Mouse (Mus musculus): Measurements from ENCODE around the gene Cltb. TPM values are rescaled to one million over a fixed set of nuclear protein-coding genes. Genes with fewer than 3 reads are reported as not detected.

Cltb gene
- total and polyA plus RNA-seq, 2 experiments from 2014 or later = 256 to 328 TPM

DNA sequence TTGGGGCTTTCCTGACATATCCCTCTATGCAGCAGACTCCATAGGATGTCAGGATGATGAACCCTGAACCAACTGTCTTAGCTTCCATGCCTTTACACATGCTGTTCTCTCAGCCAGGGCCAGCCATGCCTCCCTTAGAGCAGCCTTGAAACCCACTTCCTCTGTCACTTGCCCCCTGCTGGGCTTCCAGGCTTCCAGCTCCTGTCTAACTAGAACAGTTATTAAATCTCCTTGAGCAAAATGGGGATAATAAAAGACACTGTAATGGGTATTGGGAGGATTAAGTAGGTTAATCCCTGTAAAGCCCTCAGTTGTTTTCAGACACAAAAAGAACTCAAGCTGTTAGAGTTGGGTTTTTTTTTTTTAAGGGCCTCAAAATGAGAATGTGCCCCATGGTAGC is 7.6 kb downstream of the Cltb start:
- no peak overlapping the region for H3K9ac ChIP-seq (replicated peaks; ENCODE audit: low read length, poor library complexity, severe bottlenecking)
- no peak for DNase-seq (ENCODE audit: low spot score)

GRCm38 (mm10) chr13:54602639-54603111 is 8.5 kb downstream of the Cltb start:
- Histone ChIP-seq H3K4me2 (ENCODE audit: low read depth, low read length, poor library complexity, severe bottlenecking) (no peak overlapping the region), H3K9ac (replicated peaks; ENCODE audit: low read length, poor library complexity, severe bottlenecking) (no peak overlapping the region; the same call in 1 of the 2 replicates), H3K4me1 (ENCODE audit: insufficient read depth, low read length) (no peaks in the 10 kb centered on the region), H3K4me3 (ENCODE audit: low read depth, low read length) (no peak overlapping the region), H3K27ac (ENCODE audit: low read depth, low read length) (no peak overlapping the region), H3K27me3 (ENCODE audit: insufficient read depth, low read length) (no peaks in the 10 kb centered on the region), H3K36me3 (ENCODE audit: insufficient read depth, low read length) (peaks cover 45% of the 10 kb centered on the region), H3K9me3 (ENCODE audit: low read length) (no peaks in the 10 kb centered on the region)
- WGBS = 62% methylated on average over 3 of the region's 3 CpGs
- no peak for DNase-seq (ENCODE audit: low spot score)
- no peak for TF ChIP-seq CTCF (IDR thresholded peaks at IDR 0.05)
- ATAC-seq (ENCODE audit: low FRiP score) = no peak

More for the DNA sequence above, 7.6 kb downstream of the Cltb start:
- TF ChIP-seq CTCF (IDR thresholded peaks at IDR 0.05) = peak; percentile 36
- no peak overlapping the region for H3K4me2 ChIP-seq (ENCODE audit: low read depth, low read length, poor library complexity, severe bottlenecking)
- H3K4me3 ChIP-seq (ENCODE audit: low read depth, low read length) = no peak overlapping the region
- H3K27me3 ChIP-seq (ENCODE audit: insufficient read depth, low read length) = no peaks in the 10 kb centered on the region
- H3K36me3 ChIP-seq (ENCODE audit: insufficient read depth, low read length) = peaks cover 37% of the 10 kb centered on the region
- H3K27ac ChIP-seq (ENCODE audit: low read depth, low read length) = no peak overlapping the region
- peaks cover 5% of the 10 kb centered on the region; the same call in 1 of the 2 replicates for H3K4me1 ChIP-seq (ENCODE audit: insufficient read depth, low read length)
- no peak for ATAC-seq (ENCODE audit: low FRiP score)
- no peaks in the 10 kb centered on the region for H3K9me3 ChIP-seq (ENCODE audit: low read length)

DNA sequence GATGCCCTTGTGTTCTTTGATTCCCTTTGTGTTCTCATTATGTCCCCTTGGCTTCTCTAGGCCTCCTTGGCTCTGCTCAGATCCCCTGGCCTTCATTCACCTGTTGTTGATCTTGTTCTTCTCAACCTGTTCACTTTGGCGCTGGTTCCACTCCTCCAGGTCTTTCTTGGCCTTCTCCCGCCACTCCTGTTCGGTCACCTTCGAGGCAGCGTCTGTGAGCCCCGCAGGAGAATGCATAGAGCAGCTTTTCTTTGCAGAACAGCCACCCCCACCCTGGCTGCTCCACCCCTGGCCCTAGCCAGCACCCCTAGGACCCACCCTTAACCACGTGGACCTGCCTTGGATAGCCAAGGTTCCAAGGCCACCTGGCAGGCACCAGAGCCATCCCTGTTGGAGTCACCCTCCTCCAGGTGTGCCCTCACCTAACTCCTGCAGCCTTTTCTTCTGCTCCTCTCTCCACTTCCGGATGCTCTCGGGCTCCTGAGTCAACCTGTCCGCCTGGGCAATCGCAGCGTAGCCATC is 12.5 kb downstream of the Cltb start:
- H3K9ac ChIP-seq (replicated peaks; ENCODE audit: low read length, poor library complexity, severe bottlenecking) = no peak overlapping the region
- no peak for TF ChIP-seq CTCF (IDR thresholded peaks at IDR 0.05)
- no peak for ATAC-seq (ENCODE audit: low FRiP score)
- no peaks in the 10 kb centered on the region for H3K9me3 ChIP-seq (ENCODE audit: low read length)
- no peaks in the 10 kb centered on the region for H3K4me1 ChIP-seq (ENCODE audit: insufficient read depth, low read length)
- no peak overlapping the region for H3K4me2 ChIP-seq (ENCODE audit: low read depth, low read length, poor library complexity, severe bottlenecking)
- DNase-seq (ENCODE audit: low spot score) = no peak
- peaks cover 54% of the 10 kb centered on the region for H3K36me3 ChIP-seq (ENCODE audit: insufficient read depth, low read length)
- H3K27me3 ChIP-seq (ENCODE audit: insufficient read depth, low read length) = no peaks in the 10 kb centered on the region
- no peak overlapping the region for H3K4me3 ChIP-seq (ENCODE audit: low read depth, low read length)
- H3K27ac ChIP-seq (ENCODE audit: low read depth, low read length) = no peak overlapping the region
- WGBS = 93% methylated on average over 12 of the region's 12 CpGs

DNA sequence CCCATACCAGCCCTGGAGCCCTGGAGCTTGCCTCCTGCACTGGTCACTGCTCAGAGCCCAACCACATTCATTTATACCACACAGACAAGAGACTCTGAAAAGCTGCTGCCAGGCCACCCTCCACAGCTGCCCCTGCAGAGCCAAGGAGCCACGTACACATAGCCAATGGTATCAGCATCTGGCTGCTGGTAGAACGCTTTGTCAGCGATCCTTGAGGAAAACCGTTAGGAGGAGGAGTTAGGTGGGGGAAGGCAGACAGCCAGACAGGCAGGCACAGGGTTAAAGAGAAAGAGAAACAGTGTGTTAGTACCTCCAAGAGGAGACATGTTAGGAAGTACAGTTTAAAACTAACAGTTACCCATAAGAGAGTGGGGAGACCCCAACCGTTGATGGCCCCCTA is 14.3 kb downstream of the Cltb start:
- H3K4me2 ChIP-seq (ENCODE audit: low read depth, low read length, poor library complexity, severe bottlenecking) = no peak overlapping the region
- 77% methylated on average over 5 of the region's 5 CpGs for WGBS
- no peak overlapping the region for H3K4me3 ChIP-seq (ENCODE audit: low read depth, low read length)
- no peak for TF ChIP-seq CTCF (IDR thresholded peaks at IDR 0.05)
- peaks cover 54% of the 10 kb centered on the region for H3K36me3 ChIP-seq (ENCODE audit: insufficient read depth, low read length)
- H3K9me3 ChIP-seq (ENCODE audit: low read length) = no peaks in the 10 kb centered on the region
- H3K27me3 ChIP-seq (ENCODE audit: insufficient read depth, low read length) = no peaks in the 10 kb centered on the region
- DNase-seq (ENCODE audit: low spot score) (no peak), ATAC-seq (ENCODE audit: low FRiP score) (no peak)
- no peaks in the 10 kb centered on the region; the same call in 1 of the 2 replicates for H3K4me1 ChIP-seq (ENCODE audit: insufficient read depth, low read length)
- H3K27ac ChIP-seq (ENCODE audit: low read depth, low read length) = no peak overlapping the region
- no peak overlapping the region for H3K9ac ChIP-seq (replicated peaks; ENCODE audit: low read length, poor library complexity, severe bottlenecking)

GRCm38 (mm10) chr13:54596107-54596690 is 14.9 kb downstream of the Cltb start:
- Histone ChIP-seq H3K9ac (replicated peaks; ENCODE audit: low read length, poor library complexity, severe bottlenecking) (no peak overlapping the region), H3K4me3 (ENCODE audit: low read depth, low read length) (no peak overlapping the region), H3K36me3 (ENCODE audit: insufficient read depth, low read length) (peaks cover 51% of the 10 kb centered on the region), H3K27me3 (ENCODE audit: insufficient read depth, low read length) (no peaks in the 10 kb centered on the region), H3K4me1 (ENCODE audit: insufficient read depth, low read length) (peaks cover 5% of the 10 kb centered on the region; the same call in 1 of the 2 replicates), H3K9me3 (ENCODE audit: low read length) (no peaks in the 10 kb centered on the region), H3K27ac (ENCODE audit: low read depth, low read length) (no peak overlapping the region), H3K4me2 (ENCODE audit: low read depth, low read length, poor library complexity, severe bottlenecking) (no peak overlapping the region)
- ATAC-seq (ENCODE audit: low FRiP score) = no peak
- WGBS = 78% methylated on average over 8 of the region's 8 CpGs
- DNase-seq (ENCODE audit: low spot score) = no peak
- TF ChIP-seq CTCF (IDR thresholded peaks at IDR 0.05) = no peak

- Histone ChIP-seq H3K27ac (ENCODE audit: low read depth, low read length) (no peak overlapping the region), H3K27me3 (ENCODE audit: insufficient read depth, low read length) (no peaks in the 10 kb centered on the region), H3K4me3 (ENCODE audit: low read depth, low read length) (no peak overlapping the region), H3K36me3 (ENCODE audit: insufficient read depth, low read length) (peaks cover 40% of the 10 kb centered on the region), H3K4me1 (ENCODE audit: insufficient read depth, low read length) (peaks cover 7% of the 10 kb centered on the region), H3K9me3 (ENCODE audit: low read length) (no peaks in the 10 kb centered on the region), H3K4me2 (ENCODE audit: low read depth, low read length, poor library complexity, severe bottlenecking) (no peak overlapping the region), H3K9ac (replicated peaks; ENCODE audit: low read length, poor library complexity, severe bottlenecking) (no peak overlapping the region)
- TF ChIP-seq CTCF (IDR thresholded peaks at IDR 0.05) = no peak
- ATAC-seq (ENCODE audit: low FRiP score) = no peak
- 90% methylated on average over 11 of the region's 11 CpGs for WGBS
- no peak for DNase-seq (ENCODE audit: low spot score)
Observed at GRCm38 (mm10) chr13:54593617-54594016, 17.5 kb downstream of the Cltb start.
